Mouse (Mus musculus): ENCODE measurements around the gene Tln2. TPM values are rescaled to one million over a fixed set of nuclear protein-coding genes. Genes with fewer than 3 reads are reported as not detected.

Tln2 gene
- polyA plus RNA-seq, 1 experiment from 2014 or later = 19.3 TPM

- Histone ChIP-seq H3K27me3 (ENCODE audit: control insufficient read depth, insufficient read depth, low read length) (no peaks in the 10 kb centered on the region), H3K4me2 (ENCODE audit: low read length) (no peak overlapping the region), H3K4me1 (ENCODE audit: control insufficient read depth, insufficient read depth, low read length) (no peaks in the 10 kb centered on the region), H3K9me3 (ENCODE audit: control insufficient read depth, low read length) (no peaks in the 10 kb centered on the region), H3K36me3 (ENCODE audit: control insufficient read depth, insufficient read depth, low read length) (no peaks in the 10 kb centered on the region), H3K9ac (replicated peaks; ENCODE audit: low read length) (no peak overlapping the region), H3K4me3 (replicated peaks; ENCODE audit: low read depth, low read length) (no peak overlapping the region), H3K27ac (replicated peaks; ENCODE audit: low read depth, low read length) (no peak overlapping the region)
- DNase-seq (no peak), ATAC-seq (ENCODE audit: low FRiP score, low TSS enrichment) (no peak)
- 65% methylated on average over 15 of the region's 15 CpGs for WGBS
These were observed 131.0 kb downstream of the Tln2 start for GRCm38 (mm10) chr9:67428306-67429047.

- Histone ChIP-seq H3K27me3 (ENCODE audit: control insufficient read depth, insufficient read depth, low read length) (no peaks in the 10 kb centered on the region), H3K36me3 (ENCODE audit: control insufficient read depth, insufficient read depth, low read length) (no peaks in the 10 kb centered on the region), H3K9me3 (ENCODE audit: control insufficient read depth, low read length) (no peaks in the 10 kb centered on the region), H3K4me2 (ENCODE audit: low read length) (no peak overlapping the region), H3K9ac (replicated peaks; ENCODE audit: low read length) (no peak overlapping the region), H3K27ac (replicated peaks; ENCODE audit: low read depth, low read length) (no peak overlapping the region), H3K4me3 (replicated peaks; ENCODE audit: low read depth, low read length) (no peak overlapping the region), H3K4me1 (ENCODE audit: control insufficient read depth, insufficient read depth, low read length) (no peaks in the 10 kb centered on the region)
- DNase-seq = no peak
- ATAC-seq (ENCODE audit: low FRiP score, low TSS enrichment) = no peak
- WGBS = 69% methylated on average over 3 of the region's 3 CpGs
These were observed 133.2 kb downstream of the Tln2 start for GRCm38 (mm10) chr9:67426304-67426703.

GRCm38 (mm10) chr9:67424110-67424509 lies 135.4 kb downstream of the Tln2 start:
- Histone ChIP-seq H3K27ac (replicated peaks; ENCODE audit: low read depth, low read length) (no peak overlapping the region), H3K9ac (replicated peaks; ENCODE audit: low read length) (no peak overlapping the region), H3K36me3 (ENCODE audit: control insufficient read depth, insufficient read depth, low read length) (no peaks in the 10 kb centered on the region), H3K27me3 (ENCODE audit: control insufficient read depth, insufficient read depth, low read length) (no peaks in the 10 kb centered on the region), H3K9me3 (ENCODE audit: control insufficient read depth, low read length) (no peaks in the 10 kb centered on the region), H3K4me2 (ENCODE audit: low read length) (no peak overlapping the region), H3K4me3 (replicated peaks; ENCODE audit: low read depth, low read length) (no peak overlapping the region), H3K4me1 (ENCODE audit: control insufficient read depth, insufficient read depth, low read length) (no peaks in the 10 kb centered on the region)
- 83% methylated on average over 7 of the region's 7 CpGs for WGBS
- ATAC-seq (ENCODE audit: low FRiP score, low TSS enrichment) (no peak), DNase-seq (no peak)

GRCm38 (mm10) chr9:67418092-67418491 lies 141.4 kb downstream of the Tln2 start:
- H3K4me2 ChIP-seq (ENCODE audit: low read length) = no peak overlapping the region
- peak overlapping the region; percentile 37; the same call in 1 of the 2 replicates for H3K27ac ChIP-seq (replicated peaks; ENCODE audit: low read depth, low read length)
- WGBS = 59% methylated on average over 6 of the region's 6 CpGs
- no peak overlapping the region for H3K9ac ChIP-seq (replicated peaks; ENCODE audit: low read length)
- no peak overlapping the region for H3K4me3 ChIP-seq (replicated peaks; ENCODE audit: low read depth, low read length)
- no peaks in the 10 kb centered on the region for H3K27me3 ChIP-seq (ENCODE audit: control insufficient read depth, insufficient read depth, low read length)
- H3K9me3 ChIP-seq (ENCODE audit: control insufficient read depth, low read length) = no peaks in the 10 kb centered on the region
- DNase-seq (peak; percentile 36), ATAC-seq (ENCODE audit: low FRiP score, low TSS enrichment) (no peak)
- H3K4me1 ChIP-seq (ENCODE audit: control insufficient read depth, insufficient read depth, low read length) = no peaks in the 10 kb centered on the region
- H3K36me3 ChIP-seq (ENCODE audit: control insufficient read depth, insufficient read depth, low read length) = no peaks in the 10 kb centered on the region

GRCm38 (mm10) chr9:67410667-67411066 lies 148.8 kb downstream of the Tln2 start:
- DNase-seq (peak; percentile 12), ATAC-seq (ENCODE audit: low FRiP score, low TSS enrichment) (no peak)
- Histone ChIP-seq H3K9me3 (ENCODE audit: control insufficient read depth, low read length) (no peaks in the 10 kb centered on the region), H3K9ac (replicated peaks; ENCODE audit: low read length) (no peak overlapping the region), H3K36me3 (ENCODE audit: control insufficient read depth, insufficient read depth, low read length) (no peaks in the 10 kb centered on the region), H3K4me1 (ENCODE audit: control insufficient read depth, insufficient read depth, low read length) (no peaks in the 10 kb centered on the region), H3K27me3 (ENCODE audit: control insufficient read depth, insufficient read depth, low read length) (no peaks in the 10 kb centered on the region), H3K27ac (replicated peaks; ENCODE audit: low read depth, low read length) (no peak overlapping the region), H3K4me2 (ENCODE audit: low read length) (no peak overlapping the region), H3K4me3 (replicated peaks; ENCODE audit: low read depth, low read length) (no peak overlapping the region)
- WGBS = 83% methylated on average over 2 of the region's 2 CpGs

GRCm38 (mm10) chr9:67404736-67405135 lies 154.8 kb downstream of the Tln2 start:
- H3K27ac ChIP-seq (replicated peaks; ENCODE audit: low read depth, low read length) = no peak overlapping the region
- no peak for DNase-seq
- H3K4me2 ChIP-seq (ENCODE audit: low read length) = no peak overlapping the region
- no peaks in the 10 kb centered on the region for H3K36me3 ChIP-seq (ENCODE audit: control insufficient read depth, insufficient read depth, low read length)
- no peaks in the 10 kb centered on the region for H3K4me1 ChIP-seq (ENCODE audit: control insufficient read depth, insufficient read depth, low read length)
- no peaks in the 10 kb centered on the region for H3K27me3 ChIP-seq (ENCODE audit: control insufficient read depth, insufficient read depth, low read length)
- no peak overlapping the region for H3K9ac ChIP-seq (replicated peaks; ENCODE audit: low read length)
- no peak overlapping the region for H3K4me3 ChIP-seq (replicated peaks; ENCODE audit: low read depth, low read length)
- ATAC-seq (ENCODE audit: low FRiP score, low TSS enrichment) = no peak
- no peaks in the 10 kb centered on the region for H3K9me3 ChIP-seq (ENCODE audit: control insufficient read depth, low read length)
- WGBS = 86% methylated on average over 7 of the region's 7 CpGs

GRCm38 (mm10) chr9:67399563-67399962 lies 159.9 kb downstream of the Tln2 start:
- H3K9me3 ChIP-seq (ENCODE audit: control insufficient read depth, low read length) = no peaks in the 10 kb centered on the region
- ATAC-seq (ENCODE audit: low FRiP score, low TSS enrichment) (no peak), DNase-seq (no peak)
- H3K36me3 ChIP-seq (ENCODE audit: control insufficient read depth, insufficient read depth, low read length) = no peaks in the 10 kb centered on the region
- no peak overlapping the region for H3K4me2 ChIP-seq (ENCODE audit: low read length)
- no peak overlapping the region for H3K27ac ChIP-seq (replicated peaks; ENCODE audit: low read depth, low read length)
- H3K4me3 ChIP-seq (replicated peaks; ENCODE audit: low read depth, low read length) = no peak overlapping the region
- H3K27me3 ChIP-seq (ENCODE audit: control insufficient read depth, insufficient read depth, low read length) = no peaks in the 10 kb centered on the region
- no peak overlapping the region for H3K9ac ChIP-seq (replicated peaks; ENCODE audit: low read length)
- WGBS = 83% methylated on average over 6 of the region's 6 CpGs
- H3K4me1 ChIP-seq (ENCODE audit: control insufficient read depth, insufficient read depth, low read length) = no peaks in the 10 kb centered on the region

- Histone ChIP-seq H3K9ac (replicated peaks; ENCODE audit: low read length) (no peak overlapping the region), H3K4me2 (ENCODE audit: low read length) (no peak overlapping the region), H3K4me1 (ENCODE audit: control insufficient read depth, insufficient read depth, low read length) (no peaks in the 10 kb centered on the region), H3K27me3 (ENCODE audit: control insufficient read depth, insufficient read depth, low read length) (no peaks in the 10 kb centered on the region), H3K27ac (replicated peaks; ENCODE audit: low read depth, low read length) (no peak overlapping the region), H3K4me3 (replicated peaks; ENCODE audit: low read depth, low read length) (no peak overlapping the region), H3K36me3 (ENCODE audit: control insufficient read depth, insufficient read depth, low read length) (no peaks in the 10 kb centered on the region), H3K9me3 (ENCODE audit: control insufficient read depth, low read length) (no peaks in the 10 kb centered on the region)
- ATAC-seq (ENCODE audit: low FRiP score, low TSS enrichment) (no peak), DNase-seq (no peak)
- 92% methylated on average over 3 of the region's 3 CpGs for WGBS
These were observed 161.7 kb downstream of the Tln2 start for GRCm38 (mm10) chr9:67397756-67398155.

GRCm38 (mm10) chr9:67396446-67396845 lies 163.1 kb downstream of the Tln2 start:
- 92% methylated on average over 3 of the region's 3 CpGs for WGBS

More at GRCm38 (mm10) chr9:67396446-67396845, 163.1 kb downstream of the Tln2 start:
- no peak overlapping the region for H3K9ac ChIP-seq (replicated peaks; ENCODE audit: low read length)
- no peaks in the 10 kb centered on the region for H3K36me3 ChIP-seq (ENCODE audit: control insufficient read depth, insufficient read depth, low read length)
- H3K4me2 ChIP-seq (ENCODE audit: low read length) = no peak overlapping the region
- no peaks in the 10 kb centered on the region for H3K27me3 ChIP-seq (ENCODE audit: control insufficient read depth, insufficient read depth, low read length)
- H3K4me3 ChIP-seq (replicated peaks; ENCODE audit: low read depth, low read length) = no peak overlapping the region
- no peaks in the 10 kb centered on the region for H3K9me3 ChIP-seq (ENCODE audit: control insufficient read depth, low read length)
- no peak overlapping the region for H3K27ac ChIP-seq (replicated peaks; ENCODE audit: low read depth, low read length)
- ATAC-seq (ENCODE audit: low FRiP score, low TSS enrichment) = no peak
- H3K4me1 ChIP-seq (ENCODE audit: control insufficient read depth, insufficient read depth, low read length) = no peaks in the 10 kb centered on the region
- DNase-seq = no peak

Measured in midbrain, embryonic 14.5 days (tissue).